Mouse (Mus musculus) liver, postnatal 0 days (tissue): Measurements from ENCODE around the gene Alad.

Experiments used
- CTCF ChIP-seq: sonication (generic); IDR thresholded peaks from 2 replicates; pipeline ENCODE4 v1.5.1; 2016; ENCODE audit warnings: antibody characterized with exemption, low read depth
- EP300 ChIP-seq: IDR thresholded peaks from 2 replicates; pipeline ENCODE4 v1.6.1; 2016; ENCODE audit warnings: antibody characterized with exemption, low read depth, mild to moderate bottlenecking

DNA sequence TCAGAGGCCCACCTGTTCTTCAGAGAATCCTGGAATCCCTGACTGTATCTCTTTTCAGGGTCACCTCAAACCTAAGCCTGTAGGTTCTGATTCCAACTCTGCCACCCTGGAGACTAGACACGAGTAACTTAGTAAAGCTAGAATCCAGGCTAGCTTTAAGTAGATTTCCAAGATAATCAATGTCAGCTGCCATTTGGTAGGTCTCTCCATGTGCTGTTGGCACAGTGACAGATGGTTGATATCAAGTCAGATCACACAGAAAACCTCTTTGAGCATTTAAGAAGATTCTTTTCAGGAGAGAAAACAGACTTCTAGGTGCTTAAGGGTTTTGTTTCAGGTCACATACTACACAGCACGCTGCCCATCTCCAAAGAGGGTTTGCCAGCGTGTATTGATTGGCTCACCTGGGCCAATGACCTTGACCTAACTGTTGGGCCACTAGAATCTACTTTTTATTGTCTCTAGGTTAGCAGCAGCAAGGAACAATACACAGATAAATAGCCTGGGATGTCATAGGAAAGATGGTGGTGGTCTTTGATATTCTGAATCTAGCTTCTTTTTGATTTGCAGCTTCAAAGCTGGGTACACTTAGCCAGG, 16.2 kb downstream of the Alad start, which contains the start of gene Hdhd3:
- TF ChIP-seq CTCF (no peak), EP300 (no peak)
